Mouse (Mus musculus) intestine, embryonic 16.5 days (tissue): ENCODE measurements around the gene Spink2. TPM values are rescaled to one million over a fixed set of nuclear protein-coding genes. Genes with fewer than 3 reads are reported as not detected.

Source experiments
- ATAC-seq: fragments of 200-750 bp; cut with Nextera tagmentation; 2 replicates; pipeline ENCODE4 v1.8.0; 2017; ENCODE audit warnings: moderate TSS enrichment, moderate library complexity
- H3K27ac ChIP-seq: fragments of 300-500 bp; sonication (generic); 2 replicates; pipeline ENCODE4 v1.5.1; 2014; ENCODE audit warnings: mild to moderate bottlenecking, low read length
- H3K27me3 ChIP-seq: fragments of 300-500 bp; sonication (generic); replicated peaks from 2 replicates; pipeline ENCODE4 v1.6.1; 2014; ENCODE audit warnings: low read length, control low read depth, mixed read lengths; ENCODE audit not compliant: control insufficient read depth, insufficient read depth
- H3K36me3 ChIP-seq: fragments of 300-500 bp; sonication (generic); 2 replicates; pipeline ENCODE4 v1.6.1; 2014; ENCODE audit warnings: low read length, control low read depth; ENCODE audit not compliant: control insufficient read depth, insufficient read depth
- H3K4me1 ChIP-seq: fragments of 300-500 bp; sonication (generic); 2 replicates; pipeline ENCODE4 v1.6.1; 2014; ENCODE audit warnings: low read length, control low read depth, mixed read lengths; ENCODE audit not compliant: control insufficient read depth, insufficient read depth
- H3K4me2 ChIP-seq: fragments of 300-500 bp; sonication (generic); 2 replicates; pipeline ENCODE4 v1.6.1; 2014; ENCODE audit warnings: low read depth, low read length, control low read depth
- H3K4me3 ChIP-seq: fragments of 300-500 bp; sonication (generic); 2 replicates; pipeline ENCODE4 v1.5.1; 2014; ENCODE audit warnings: mild to moderate bottlenecking, low read length
- H3K9ac ChIP-seq: fragments of 300-500 bp; sonication (generic); 2 replicates; pipeline ENCODE4 v1.6.1; 2014; ENCODE audit warnings: low read depth, low read length
- H3K9me3 ChIP-seq: fragments of 300-500 bp; sonication (generic); 2 replicates; pipeline ENCODE4 v1.6.1; 2016; ENCODE audit warnings: low read length, control low read depth; ENCODE audit not compliant: control insufficient read depth
- WGBS: fragments of 180-500 bp; shearing (Covaris S2); extraction: QIAGEN DNeasy Blood & Tissue Kit; methylation state at CpG from one replicate; pipeline ENCODE4 v1.1.7; 2014; 5-methylcytosine and 5-hydroxymethylcytosine counted together
- polyA plus RNA-seq: library from polyadenylated mRNA; unstranded; fragments of >200 nt; fragmentation: Nextera tagmentation; extraction: Ambion mirVana; gene quantifications from 2 replicates; pipeline ENCODE4 v1.2.1, GENCODE M21; 2015

Spink2 gene
- polyA plus RNA-seq, 1 experiment from 2014 or later: 1.2 TPM

- no peaks in the 10 kb centered on the region for H3K27me3 ChIP-seq
- H3K4me3 ChIP-seq: peak overlapping the region; percentile 23
- no peak overlapping the region for H3K9ac ChIP-seq
- no peaks in the 10 kb centered on the region for H3K4me1 ChIP-seq
- no peak overlapping the region for H3K27ac ChIP-seq
- no peaks in the 10 kb centered on the region for H3K36me3 ChIP-seq
- peak; percentile 56 for ATAC-seq
- H3K4me2 ChIP-seq: peak overlapping the region; percentile 32
- WGBS: 10% methylated on average over 9 of the region's 9 CpGs
- H3K9me3 ChIP-seq: 0 out of 2 replicates have a peak, but pooled peaks cover 3% of the 10 kb centered on the region
These were observed 5.9 kb upstream of the Spink2 start for GRCm38 (mm10) chr5:77217211-77217610.

DNA sequence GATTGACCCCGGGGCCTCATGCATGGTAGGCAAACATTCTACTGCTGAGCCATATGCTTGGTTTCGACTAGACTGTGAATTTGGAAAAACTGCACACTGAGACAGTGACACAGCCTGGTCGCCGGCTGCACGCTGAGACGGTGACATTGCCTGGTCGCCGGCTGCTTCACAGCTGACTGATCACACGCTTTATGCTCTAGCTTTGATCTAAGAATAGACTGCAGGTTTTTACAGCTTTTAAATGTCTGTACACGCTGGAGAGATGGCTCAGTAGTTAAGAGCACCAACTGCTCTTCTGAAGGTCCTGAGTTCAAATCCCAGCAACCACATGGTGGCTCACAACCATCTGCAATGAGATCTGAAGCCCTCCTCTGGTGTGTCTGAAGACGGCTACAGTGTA is 5.1 kb downstream of the Spink2 start:
- Histone ChIP-seq H3K4me2 (no peak overlapping the region), H3K27me3 (no peaks in the 10 kb centered on the region), H3K9ac (no peak overlapping the region), H3K4me3 (no peak overlapping the region), H3K27ac (no peak overlapping the region), H3K9me3 (no peaks in the 10 kb centered on the region), H3K36me3 (no peaks in the 10 kb centered on the region), H3K4me1 (peaks cover 3% of the 10 kb centered on the region; the same call in 1 of the 2 replicates)
- no peak for ATAC-seq
- 79% methylated on average over 11 of the region's 11 CpGs for WGBS

- Histone ChIP-seq H3K4me3 (no peak overlapping the region), H3K9me3 (no peaks in the 10 kb centered on the region), H3K4me1 (no peaks in the 10 kb centered on the region), H3K27me3 (no peaks in the 10 kb centered on the region), H3K27ac (no peak overlapping the region), H3K9ac (no peak overlapping the region), H3K4me2 (no peak overlapping the region), H3K36me3 (no peaks in the 10 kb centered on the region)
- ATAC-seq: no peak
These were observed 9.0 kb downstream of the Spink2 start for GRCm38 (mm10) chr5:77202238-77202637.

DNA sequence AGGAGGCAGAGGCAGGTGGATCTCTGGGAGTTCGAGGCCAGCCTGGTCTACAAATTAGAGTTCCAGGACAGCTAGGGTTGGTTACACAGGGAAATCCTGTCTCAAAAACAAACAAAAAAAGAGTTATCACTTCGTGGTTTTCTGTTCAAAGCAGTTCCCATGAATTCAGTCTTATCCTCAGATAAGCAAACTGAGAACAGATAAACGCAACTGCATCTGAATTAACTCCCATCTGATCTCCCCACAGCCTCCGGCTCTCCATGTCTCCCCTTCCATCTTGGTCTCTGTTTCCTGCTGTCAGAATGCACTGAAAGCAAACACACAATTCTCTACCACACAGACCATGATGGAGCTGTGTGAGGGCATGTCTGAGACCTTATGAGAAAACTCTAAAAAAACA is 10.6 kb downstream of the Spink2 start:
- Histone ChIP-seq H3K4me2 (no peak overlapping the region), H3K4me3 (no peak overlapping the region), H3K36me3 (no peaks in the 10 kb centered on the region), H3K4me1 (no peaks in the 10 kb centered on the region), H3K9ac (no peak overlapping the region), H3K27ac (no peak overlapping the region), H3K9me3 (no peaks in the 10 kb centered on the region), H3K27me3 (no peaks in the 10 kb centered on the region)
- 58% methylated on average over 4 of the region's 4 CpGs for WGBS
- no peak for ATAC-seq

- 48% methylated on average over 3 of the region's 3 CpGs for WGBS
- H3K36me3 ChIP-seq: no peaks in the 10 kb centered on the region
- no peak overlapping the region for H3K27ac ChIP-seq
- H3K9ac ChIP-seq: no peak overlapping the region
- 0 out of 2 replicates have a peak, but pooled peaks cover 2% of the 10 kb centered on the region for H3K4me1 ChIP-seq
- H3K4me2 ChIP-seq: no peak overlapping the region
- H3K4me3 ChIP-seq: no peak overlapping the region
- no peaks in the 10 kb centered on the region for H3K9me3 ChIP-seq
- ATAC-seq: no peak
- H3K27me3 ChIP-seq: no peaks in the 10 kb centered on the region
These were observed 17.3 kb downstream of the Spink2 start for GRCm38 (mm10) chr5:77193951-77194350.

GRCm38 (mm10) chr5:77193266-77193665 is 18.0 kb downstream of the Spink2 start:
- Histone ChIP-seq H3K4me1 (0 out of 2 replicates have a peak, but pooled peaks cover 2% of the 10 kb centered on the region), H3K9ac (no peak overlapping the region), H3K27ac (no peak overlapping the region), H3K27me3 (no peaks in the 10 kb centered on the region), H3K36me3 (no peaks in the 10 kb centered on the region), H3K9me3 (no peaks in the 10 kb centered on the region), H3K4me2 (no peak overlapping the region), H3K4me3 (no peak overlapping the region)
- 48% methylated on average over 4 of the region's 4 CpGs for WGBS
- no peak for ATAC-seq

- ATAC-seq: no peak
- H3K9me3 ChIP-seq: no peaks in the 10 kb centered on the region
- H3K9ac ChIP-seq: no peak overlapping the region
- WGBS: 73% methylated on average over 1 of the region's 1 CpGs
- no peaks in the 10 kb centered on the region for H3K36me3 ChIP-seq
- no peak overlapping the region for H3K4me3 ChIP-seq
- no peak overlapping the region for H3K27ac ChIP-seq
- H3K4me1 ChIP-seq: 0 out of 2 replicates have a peak, but pooled peaks cover 2% of the 10 kb centered on the region
- no peak overlapping the region for H3K4me2 ChIP-seq
- no peaks in the 10 kb centered on the region for H3K27me3 ChIP-seq
These were observed 19.6 kb downstream of the Spink2 start for GRCm38 (mm10) chr5:77191631-77192030.

- Histone ChIP-seq H3K9ac (no peak overlapping the region), H3K27me3 (no peaks in the 10 kb centered on the region), H3K36me3 (no peaks in the 10 kb centered on the region), H3K4me2 (no peak overlapping the region), H3K27ac (no peak overlapping the region), H3K4me3 (no peak overlapping the region), H3K9me3 (no peaks in the 10 kb centered on the region), H3K4me1 (0 out of 2 replicates have a peak, but pooled peaks cover 2% of the 10 kb centered on the region)
- 75% methylated on average over 4 of the region's 4 CpGs for whole genome bisulfite sequencing
- ATAC-seq: no peak
These were observed 20.2 kb downstream of the Spink2 start for GRCm38 (mm10) chr5:77191106-77191505.

DNA sequence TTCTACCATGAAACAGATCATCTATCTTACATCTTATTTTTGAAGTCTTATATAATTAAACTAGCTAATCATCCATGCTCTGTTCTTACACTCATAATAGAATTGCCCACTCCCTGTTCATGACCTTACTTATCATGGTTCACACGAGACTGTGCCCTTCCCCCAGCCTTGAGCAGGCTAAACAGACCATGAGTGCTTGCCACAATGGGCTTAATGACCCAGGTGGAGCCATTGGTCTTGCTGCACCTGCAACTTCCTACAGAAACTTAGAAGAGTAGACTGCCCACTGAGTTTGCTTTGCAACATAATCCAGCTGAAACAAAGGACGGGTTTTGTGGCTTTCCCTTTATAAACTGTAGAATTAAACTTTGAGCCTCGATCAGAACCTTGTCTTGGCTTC is 22.5 kb downstream of the Spink2 start:
- no peaks in the 10 kb centered on the region for H3K9me3 ChIP-seq
- 0 out of 2 replicates have a peak, but pooled peaks cover 2% of the 10 kb centered on the region for H3K4me1 ChIP-seq
- H3K4me2 ChIP-seq: no peak overlapping the region
- WGBS: 63% methylated on average over 3 of the region's 3 CpGs
- no peak for ATAC-seq
- H3K9ac ChIP-seq: no peak overlapping the region
- no peaks in the 10 kb centered on the region for H3K27me3 ChIP-seq
- H3K36me3 ChIP-seq: no peaks in the 10 kb centered on the region
- no peak overlapping the region for H3K27ac ChIP-seq
- no peak overlapping the region for H3K4me3 ChIP-seq

GRCm38 (mm10) chr5:77185351-77185750 is 25.9 kb downstream of the Spink2 start:
- no peak for ATAC-seq
- H3K9ac ChIP-seq: no peak overlapping the region

More at GRCm38 (mm10) chr5:77185351-77185750, 25.9 kb downstream of the Spink2 start:
- no peak overlapping the region for H3K27ac ChIP-seq
- H3K9me3 ChIP-seq: no peaks in the 10 kb centered on the region
- no peaks in the 10 kb centered on the region for H3K36me3 ChIP-seq
- no peak overlapping the region for H3K4me3 ChIP-seq
- H3K4me1 ChIP-seq: no peaks in the 10 kb centered on the region
- WGBS: 91% methylated on average over 3 of the region's 3 CpGs
- no peak overlapping the region for H3K4me2 ChIP-seq
- H3K27me3 ChIP-seq: no peaks in the 10 kb centered on the region
